Mouse (Mus musculus) gastrocnemius, adult 8-10 months (tissue): ENCODE measurements around the gene 1700016H13Rik. TPM values are rescaled to one million over a fixed set of nuclear protein-coding genes. Genes with fewer than 3 reads are reported as not detected.

Experiments
- DNase-seq, 2 experiments: peaks; one replicate each; pipeline ENCODE4 v3.0.0; 2022; ENCODE audit warnings: low spot score in 2 of 2
- total RNA-seq, 4 experiments: library from RNA; stranded (reverse); gene quantifications; 2 replicates each; pipeline ENCODE4 v1.2.4; 2022

1700016H13Rik gene
- total RNA-seq, result 1 to 10 TPM in 1 of 4 experiments, under 1 TPM in 3; 0.65 to 1.4 (median 0.83) TPM

- DNase-seq, result peak; percentile 39 to 49
Observed at GRCm38 (mm10) chr5:103655346-103656118, at the start of gene 1700016H13Rik. Gene 1700016H13Rik (minus strand): TSS chr5:103656010.

- DNase-seq, result no peak
Observed at GRCm38 (mm10) chr5:103705331-103705730, 49.5 kb upstream of the 1700016H13Rik start.

- DNase-seq, result no peak
Observed at GRCm38 (mm10) chr5:103702527-103702926, 46.7 kb upstream of the 1700016H13Rik start.

- no peak for DNase-seq
Observed at GRCm38 (mm10) chr5:103701466-103701865, 45.7 kb upstream of the 1700016H13Rik start.

GRCm38 (mm10) chr5:103700661-103701060, 44.9 kb upstream of the 1700016H13Rik start:
- no peak for DNase-seq

- DNase-seq, result no peak
Observed at GRCm38 (mm10) chr5:103699537-103699936, 43.7 kb upstream of the 1700016H13Rik start.

- DNase-seq, result no peak
Observed at GRCm38 (mm10) chr5:103698577-103698976, 42.8 kb upstream of the 1700016H13Rik start.

GRCm38 (mm10) chr5:103697875-103698491, 42.2 kb upstream of the 1700016H13Rik start:
- DNase-seq, result no peak

- DNase-seq, result no peak
Observed at GRCm38 (mm10) chr5:103694094-103694493, 38.3 kb upstream of the 1700016H13Rik start.

- DNase-seq, result peak in 1 of 2 experiments; percentile 34
Observed at GRCm38 (mm10) chr5:103693041-103693641, 37.3 kb upstream of the 1700016H13Rik start.

- DNase-seq, result peak; percentile 43 to 46
Observed at GRCm38 (mm10) chr5:103692531-103693040, 36.8 kb upstream of the 1700016H13Rik start.

- DNase-seq, result peak; percentile 88
Observed at GRCm38 (mm10) chr5:103691624-103692530, 36.1 kb upstream of the 1700016H13Rik start, which contains the start of gene Aff1. Gene Aff1 (plus strand): TSS chr5:103692374.

- no peak for DNase-seq
Observed at GRCm38 (mm10) chr5:103691171-103691570, 35.4 kb upstream of the 1700016H13Rik start.

GRCm38 (mm10) chr5:103690190-103690589, 34.4 kb upstream of the 1700016H13Rik start:
- DNase-seq, result no peak

- DNase-seq, result no peak
Observed at GRCm38 (mm10) chr5:103689645-103690044, 33.8 kb upstream of the 1700016H13Rik start.

GRCm38 (mm10) chr5:103681824-103682223, 26.0 kb upstream of the 1700016H13Rik start:
- no peak for DNase-seq

- peak; percentile 62 to 65 for DNase-seq
Observed at GRCm38 (mm10) chr5:103680381-103680780, 24.6 kb upstream of the 1700016H13Rik start.

- no peak for DNase-seq
Observed at GRCm38 (mm10) chr5:103678974-103679373, 23.2 kb upstream of the 1700016H13Rik start.

GRCm38 (mm10) chr5:103677894-103678293, 22.1 kb upstream of the 1700016H13Rik start:
- DNase-seq, result no peak

- no peak for DNase-seq
Observed at GRCm38 (mm10) chr5:103676289-103676881, 20.6 kb upstream of the 1700016H13Rik start.
